Mouse (Mus musculus) CH12.LX (cell line): ENCODE measurements around the gene Cdh23. TPM values are rescaled to one million over a fixed set of nuclear protein-coding genes. Genes with fewer than 3 reads are reported as not detected.

Experiments used
- DNase-seq: peaks from one replicate; pipeline ENCODE4 v3.0.0-alpha.2; 2013; ENCODE audit errors: extremely low read depth
- H3K27ac ChIP-seq: 2 replicates; pipeline ENCODE4 v1.5.1; 2012; ENCODE audit warnings: low read depth, mild to moderate bottlenecking, control low read depth, moderate library complexity; ENCODE audit not compliant: insufficient read depth
- H3K27me3 ChIP-seq: replicated peaks from 2 replicates; pipeline ENCODE3; 2012; ENCODE audit warnings: inconsistent platforms
- H3K36me3 ChIP-seq, 2 experiments: replicated peaks in 1 of 2; 2 replicates each; pipeline versions ENCODE3 to v1.6.1; 2012; ENCODE audit warnings: inconsistent platforms in 1 of 2, low read length in 1 of 2, mild to moderate bottlenecking in 1 of 2, mixed read lengths in 1 of 2, moderate library complexity in 1 of 2; ENCODE audit not compliant: control insufficient read depth in 1 of 2, insufficient read depth in 1 of 2
- H3K4me1 ChIP-seq, 2 experiments: 2 replicates each; pipeline ENCODE4 v1.6.1; 2012; ENCODE audit warnings: inconsistent platforms in 1 of 2, moderate library complexity in 1 of 2; ENCODE audit not compliant: insufficient read depth in 2 of 2, control insufficient read depth in 1 of 2
- H3K4me2 ChIP-seq: 2 replicates; pipeline ENCODE4 v1.6.1; 2012; ENCODE audit warnings: low read depth, mild to moderate bottlenecking, control low read depth; ENCODE audit not compliant: poor library complexity, insufficient read depth, severe bottlenecking
- H3K4me3 ChIP-seq, 3 experiments: fragments of 150-350 bp in 1 of 3; sonication (generic) in 1 of 3; replicated peaks in 1 of 3; 2 replicates each; pipeline versions ENCODE3 to v1.5.1; 2011 to 2012; ENCODE audit warnings: low read depth in 2 of 3, low read length in 2 of 3, mild to moderate bottlenecking in 2 of 3, moderate library complexity in 2 of 3, control low read depth in 1 of 3, improper control_type of control experiment in 1 of 3, inconsistent platforms in 1 of 3, mixed read lengths in 1 of 3; ENCODE audit not compliant: poor library complexity in 1 of 3
- H3K79me2 ChIP-seq: replicated peaks from 2 replicates; pipeline ENCODE4 v1.6.1; 2012; ENCODE audit warnings: mild to moderate bottlenecking, moderate library complexity; ENCODE audit not compliant: control insufficient read depth, poor library complexity, insufficient read depth, severe bottlenecking; ENCODE audit errors: extremely low read depth
- H3K9ac ChIP-seq: 2 replicates; pipeline ENCODE4 v1.6.1; 2012; ENCODE audit warnings: low read depth, mild to moderate bottlenecking, control low read depth, moderate library complexity; ENCODE audit not compliant: insufficient read depth
- H3K9me3 ChIP-seq: replicated peaks from 2 replicates; pipeline ENCODE3; 2012; ENCODE audit warnings: low read length, inconsistent platforms, mixed read lengths
- CHD1 ChIP-seq: IDR thresholded peaks from 2 replicates; pipeline ENCODE4 v1.6.1; 2012; ENCODE audit warnings: low read depth, low read length, improper control_type of control experiment, inconsistent platforms
- E2F4 ChIP-seq: IDR thresholded peaks from 2 replicates; pipeline ENCODE4 v1.6.1; 2011; ENCODE audit warnings: low read depth, low read length, improper control_type of control experiment; ENCODE audit not compliant: insufficient replicate concordance
- ELF1 ChIP-seq: IDR thresholded peaks from 2 replicates; pipeline ENCODE4 v1.6.1; 2014; ENCODE audit warnings: low read depth, mild to moderate bottlenecking, inconsistent platforms, low read length, improper control_type of control experiment
- EP300 ChIP-seq: IDR thresholded peaks from 2 replicates; pipeline ENCODE4 v1.6.1; 2011; ENCODE audit warnings: low read length, improper control_type of control experiment
- ETS1 ChIP-seq: conservative IDR thresholded peaks from 2 replicates; pipeline ENCODE4 v1.6.1; 2012; ENCODE audit warnings: low read depth, mild to moderate bottlenecking, inconsistent platforms, low read length, improper control_type of control experiment, moderate library complexity
- GABPA ChIP-seq: IDR thresholded peaks from 2 replicates; pipeline ENCODE4 v1.6.1; 2012; ENCODE audit warnings: low read depth, low read length, improper control_type of control experiment, inconsistent platforms; ENCODE audit not compliant: insufficient replicate concordance
- MAFK ChIP-seq: IDR thresholded peaks from 2 replicates; pipeline ENCODE4 v1.6.1; 2011; ENCODE audit warnings: low read length, improper control_type of control experiment; ENCODE audit not compliant: insufficient replicate concordance
- MAX ChIP-seq: IDR thresholded peaks from 2 replicates; pipeline ENCODE4 v1.6.1; 2011; ENCODE audit warnings: low read length, improper control_type of control experiment
- MAZ ChIP-seq: IDR thresholded peaks from 2 replicates; pipeline ENCODE4 v1.6.1; 2012; ENCODE audit warnings: low read depth, mild to moderate bottlenecking, inconsistent platforms, low read length, improper control_type of control experiment, moderate library complexity
- MEF2A ChIP-seq: IDR thresholded peaks from 2 replicates; pipeline ENCODE4 v1.6.1; 2014; ENCODE audit warnings: low read depth, mild to moderate bottlenecking, inconsistent platforms, low read length, improper control_type of control experiment, borderline replicate concordance
- MXI1 ChIP-seq: IDR thresholded peaks from 2 replicates; pipeline ENCODE4 v1.6.1; 2011; ENCODE audit warnings: mild to moderate bottlenecking, low read depth, low read length, improper control_type of control experiment
- PAX5 ChIP-seq: IDR thresholded peaks from 2 replicates; pipeline ENCODE4 v1.6.1; 2012; ENCODE audit warnings: low read length, inconsistent platforms, mixed read lengths
- RCOR1 ChIP-seq: conservative IDR thresholded peaks from 2 replicates; pipeline ENCODE4 v1.6.1; 2012; ENCODE audit warnings: low read depth, mild to moderate bottlenecking, inconsistent platforms, low read length, improper control_type of control experiment
- SIN3A ChIP-seq: IDR thresholded peaks from 2 replicates; pipeline ENCODE4 v1.6.1; 2012; ENCODE audit warnings: low read length, improper control_type of control experiment, inconsistent platforms
- TCF12 ChIP-seq: IDR thresholded peaks from 2 replicates; pipeline ENCODE4 v1.6.1; 2014; ENCODE audit warnings: low read depth, mild to moderate bottlenecking, inconsistent platforms, low read length, improper control_type of control experiment
- UBTF ChIP-seq: IDR thresholded peaks from 2 replicates; pipeline ENCODE4 v1.6.1; 2012; ENCODE audit warnings: low read depth, mild to moderate bottlenecking, inconsistent platforms, low read length, improper control_type of control experiment, moderate library complexity
- USF2 ChIP-seq: conservative IDR thresholded peaks from 2 replicates; pipeline ENCODE4 v1.6.1; 2011; ENCODE audit warnings: low read depth, low read length, improper control_type of control experiment
- ZC3H11A ChIP-seq: IDR thresholded peaks from 2 replicates; pipeline ENCODE4 v1.6.1; 2012; ENCODE audit warnings: low read depth, mild to moderate bottlenecking, inconsistent platforms, low read length, improper control_type of control experiment
- ZKSCAN1 ChIP-seq: IDR thresholded peaks from 2 replicates; pipeline ENCODE4 v1.6.1; 2012; ENCODE audit warnings: low read depth, inconsistent platforms, low read length, improper control_type of control experiment, borderline replicate concordance
- ZMIZ1 ChIP-seq: IDR thresholded peaks from 2 replicates; pipeline ENCODE4 v1.6.1; 2012; ENCODE audit warnings: low read depth, mild to moderate bottlenecking, inconsistent platforms, low read length, improper control_type of control experiment
- ZNF384 ChIP-seq: IDR thresholded peaks from 2 replicates; pipeline ENCODE4 v1.6.1; 2012; ENCODE audit warnings: low read depth, low read length, improper control_type of control experiment, inconsistent platforms
- dilution Hi-C: fragments of 300-500 bp; cut with MboI; formaldehyde crosslinking; loops from 2 replicates; pipeline ENCODE4 v1.14.3; 2020; ENCODE audit warnings: low sequenced_read_pairs; ENCODE audit not compliant: extremely low pct_unique_long_range_greater_than_20kb, extremely low pct_ligation_motif_present
- in situ Hi-C: fragments of 300-500 bp; cut with MboI; formaldehyde crosslinking; loops from 3 replicates; pipeline ENCODE4 v1.14.3; 2019; ENCODE audit warnings: low sequenced_read_pairs, low pct_ligation_motif_present, low pct_unique_long_range_greater_than_20kb, mixed read lengths
- polyA plus RNA-seq: library from polyadenylated mRNA; unstranded; fragments of >175 nt; gene quantifications from 2 replicates; pipeline ENCODE4 v1.2.1, GENCODE M21; 2012; ENCODE audit warnings: low read depth; ENCODE audit not compliant: insufficient read length
- total RNA-seq, 2 experiments: library from RNA; depleted of rRNA; stranded (reverse); fragments of 300-350 nt in 1 of 2; fragments of >200 nt in 1 of 2; gene quantifications; 2 replicates each; pipeline ENCODE4 v1.2.3; 2012 to 2014

Cdh23 gene
- total and polyA plus RNA-seq, 3 experiments = 0.20 to 0.73 (median 0.30) TPM

DNA sequence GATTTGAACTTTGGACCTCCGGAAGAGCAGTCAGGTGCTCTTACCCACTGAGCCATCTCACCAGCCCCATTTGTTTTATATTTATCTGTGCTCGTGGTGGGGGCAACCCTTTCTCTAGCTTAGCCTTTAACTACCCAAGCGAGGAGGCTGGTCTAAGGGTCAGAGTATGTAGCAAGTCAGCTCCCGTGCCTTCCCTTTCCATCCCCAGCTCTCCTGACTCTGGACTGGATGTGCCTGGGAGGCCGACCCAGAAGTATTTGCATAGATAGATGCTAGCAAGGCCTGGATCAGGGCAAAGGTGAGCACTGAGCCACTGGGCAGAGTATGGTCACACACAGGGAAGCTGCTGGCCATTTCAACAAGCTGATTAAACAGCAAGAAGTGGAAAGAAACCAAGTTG lies 12.5 kb upstream of the Cdh23 start:
- no peak overlapping the region for H3K9ac ChIP-seq
- H3K9me3 ChIP-seq = peaks cover under 1% of the 10 kb centered on the region
- TF ChIP-seq MAFK (no peak), ZKSCAN1 (no peak), RCOR1 (no peak), E2F4 (no peak), UBTF (no peak), ZC3H11A (no peak), PAX5 (no peak), ETS1 (no peak), MXI1 (no peak), TCF12 (no peak), SIN3A (no peak), ZMIZ1 (no peak), ZNF384 (no peak), MAZ (no peak), EP300 (no peak), MAX (no peak), GABPA (no peak), MEF2A (no peak), CHD1 (no peak), USF2 (no peak)
- TF ChIP-seq, all 38 proteins: peak for 0
- in situ Hi-C loops (no loop called here), dilution Hi-C loops (no loop called here)
- Histone ChIP-seq H3K27ac (no peak overlapping the region), H3K4me1 (peaks cover 22 to 50% of the 10 kb centered on the region in 2 experiments), H3K4me3 (no peak overlapping the region), H3K79me2 (no peaks in the 10 kb centered on the region), H3K27me3 (no peaks in the 10 kb centered on the region), H3K36me3 (peaks cover 2 to 25% of the 10 kb centered on the region in 2 experiments), H3K4me2 (no peak overlapping the region)
- no peak for DNase-seq

DNA sequence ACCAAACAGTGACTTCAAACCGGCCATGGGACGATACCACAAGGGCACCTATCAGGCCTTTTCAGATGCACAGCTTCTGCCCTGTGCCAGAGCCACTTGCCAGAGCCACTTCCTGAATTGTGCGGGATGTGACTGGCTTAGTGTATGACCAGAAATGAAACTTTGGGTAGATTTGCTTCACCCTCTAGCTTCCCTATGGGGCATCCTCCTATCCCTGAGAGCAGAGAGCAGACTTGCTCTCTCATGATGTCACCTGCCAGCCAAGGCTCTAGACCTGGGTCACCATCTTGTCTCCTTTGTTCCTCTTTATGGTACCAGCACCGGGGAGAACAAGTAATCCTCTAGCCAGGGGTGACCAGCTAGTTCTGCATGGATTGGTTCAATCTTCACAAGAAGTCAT lies 10.0 kb upstream of the Cdh23 start:
- H3K79me2 ChIP-seq = no peaks in the 10 kb centered on the region
- no peak overlapping the region for H3K4me2 ChIP-seq
- H3K9me3 ChIP-seq = no peaks in the 10 kb centered on the region
- peaks cover 0 to 11% of the 10 kb centered on the region in 2 experiments for H3K36me3 ChIP-seq
- H3K27me3 ChIP-seq = no peaks in the 10 kb centered on the region
- TF ChIP-seq EP300 (peak; percentile 42; the same call in 1 of the 2 replicates), ELF1 (peak; percentile 52; the same call in 1 of the 2 replicates), SIN3A (no peak)
- no peak overlapping the region for H3K4me3 ChIP-seq
- dilution Hi-C loops = no loop called here
- in situ Hi-C loops = no loop called here
- no peak overlapping the region for H3K9ac ChIP-seq
- no peak overlapping the region for H3K27ac ChIP-seq
- peaks cover 17 to 47% of the 10 kb centered on the region in 2 experiments for H3K4me1 ChIP-seq
- peak; percentile 63 for DNase-seq
